Mouse (Mus musculus): Measurements from ENCODE around the gene Nuak1. TPM values are rescaled to one million over a fixed set of nuclear protein-coding genes. Genes with fewer than 3 reads are reported as not detected.

Gene Nuak1
- total RNA-seq, 1 experiment from 2014 or later: 0.14 TPM

GRCm38 (mm10) chr10:84386625-84387242 is 53.7 kb downstream of the Nuak1 start:
- no peak for ATAC-seq (replicated peaks; ENCODE audit: low read depth, poor library complexity, severe bottlenecking)

- ATAC-seq (replicated peaks; ENCODE audit: low read depth, poor library complexity, severe bottlenecking): no peak
Measured at GRCm38 (mm10) chr10:84386214-84386613, 54.2 kb downstream of the Nuak1 start.

DNA sequence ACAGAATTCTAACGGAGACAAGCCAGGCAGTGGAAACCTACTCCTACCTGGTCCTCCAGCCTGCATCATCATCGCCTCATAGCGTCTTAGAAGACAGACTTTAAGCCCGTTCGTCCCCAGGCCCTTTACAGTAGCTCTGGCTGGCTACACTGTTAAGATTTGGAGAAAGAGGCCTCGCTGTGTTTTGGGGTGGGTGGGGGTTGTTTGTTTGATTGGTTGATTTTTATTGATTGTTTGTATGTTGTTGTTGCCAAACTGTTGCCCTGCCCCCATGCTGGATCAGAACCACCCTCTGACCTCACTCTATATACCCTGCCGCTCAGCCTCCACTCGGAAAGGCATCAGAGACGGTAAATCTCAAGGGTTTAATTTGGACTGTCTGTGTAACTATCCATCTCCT is 55.6 kb downstream of the Nuak1 start:
- no peak for ATAC-seq (replicated peaks; ENCODE audit: low read depth, poor library complexity, severe bottlenecking)

- peak; percentile 79 for ATAC-seq (replicated peaks; ENCODE audit: low read depth, poor library complexity, severe bottlenecking)
Measured at GRCm38 (mm10) chr10:84382900-84383883, 57.2 kb downstream of the Nuak1 start.

DNA sequence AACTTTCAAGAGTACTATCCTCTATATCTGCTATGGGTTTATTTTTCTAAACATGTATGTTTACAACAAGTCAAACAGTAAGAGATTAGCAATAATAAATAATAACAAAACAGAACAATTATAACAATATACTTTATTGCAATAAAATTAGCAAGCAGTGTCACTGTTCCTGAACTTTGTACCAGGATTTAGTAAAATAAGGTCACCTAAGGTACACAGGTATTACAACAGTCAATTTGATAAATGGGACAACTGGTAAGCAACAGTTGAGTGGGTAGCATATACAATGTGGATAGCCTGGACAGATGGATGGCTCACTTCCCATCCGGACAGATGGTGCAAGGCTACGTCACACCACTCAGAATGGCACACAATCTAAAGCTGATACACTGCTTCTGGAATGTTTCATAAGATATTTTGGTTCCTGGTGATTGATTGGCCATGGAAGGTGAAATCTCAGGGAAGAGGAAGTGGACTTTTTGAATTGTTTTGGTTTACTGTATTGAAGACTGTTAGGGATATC is 59.1 kb downstream of the Nuak1 start:
- ATAC-seq (replicated peaks; ENCODE audit: low read depth, poor library complexity, severe bottlenecking): no peak

GRCm38 (mm10) chr10:84379366-84379765 is 61.0 kb downstream of the Nuak1 start:
- no peak for ATAC-seq (replicated peaks; ENCODE audit: low read depth, poor library complexity, severe bottlenecking)

DNA sequence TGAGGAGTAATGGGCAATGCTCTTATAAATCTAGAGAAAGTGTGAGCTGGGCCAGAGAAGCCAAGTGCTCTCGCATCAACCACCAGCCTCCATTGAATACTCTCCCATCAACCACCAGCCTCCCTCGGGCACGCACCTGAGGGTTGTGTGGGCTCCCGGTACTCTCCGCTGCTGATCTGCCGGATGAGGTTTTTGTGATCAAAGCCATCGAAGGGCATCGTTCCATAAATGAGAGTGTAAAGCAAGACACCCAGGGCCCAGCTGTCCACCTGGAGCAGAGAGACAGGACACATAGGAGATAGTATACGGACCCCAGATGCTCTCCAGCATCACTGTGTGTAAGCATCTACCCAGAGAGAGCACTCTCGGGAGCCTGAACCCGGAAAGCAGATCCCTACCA is 62.4 kb downstream of the Nuak1 start:
- ATAC-seq (replicated peaks; ENCODE audit: low read depth, poor library complexity, severe bottlenecking): no peak

- ATAC-seq (replicated peaks; ENCODE audit: low read depth, poor library complexity, severe bottlenecking): no peak
Measured at GRCm38 (mm10) chr10:84376346-84376745, 64.1 kb downstream of the Nuak1 start.

GRCm38 (mm10) chr10:84374996-84375395 is 65.4 kb downstream of the Nuak1 start:
- no peak for ATAC-seq (replicated peaks; ENCODE audit: low read depth, poor library complexity, severe bottlenecking)

GRCm38 (mm10) chr10:84373476-84373875 is 66.9 kb downstream of the Nuak1 start:
- ATAC-seq (replicated peaks; ENCODE audit: low read depth, poor library complexity, severe bottlenecking): no peak

- no peak for ATAC-seq (replicated peaks; ENCODE audit: low read depth, poor library complexity, severe bottlenecking)
Measured at GRCm38 (mm10) chr10:84372161-84373095, 68.0 kb downstream of the Nuak1 start.

DNA sequence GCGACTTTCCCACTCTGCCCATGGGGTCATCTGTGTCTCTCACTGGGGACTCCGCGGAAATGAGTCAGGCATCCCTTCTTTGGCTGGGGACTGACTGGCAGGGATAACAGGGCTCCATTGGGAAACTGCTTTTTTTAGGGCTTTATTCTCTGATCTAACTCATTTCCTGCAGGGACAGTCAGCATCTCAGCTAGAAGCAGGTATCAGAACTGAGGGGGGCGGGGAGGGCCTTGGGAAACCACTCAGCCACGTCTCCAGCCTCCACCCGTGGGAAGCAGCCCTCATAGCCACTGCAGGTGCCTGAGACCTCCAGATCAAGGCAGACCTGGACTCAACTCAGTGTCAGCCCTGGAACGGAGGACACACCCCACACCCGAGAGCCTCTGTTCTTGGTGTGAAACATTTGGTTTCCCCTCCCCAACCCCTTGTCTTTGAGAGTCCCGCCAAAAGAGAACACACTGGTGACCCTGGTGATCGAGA is 68.7 kb downstream of the Nuak1 start:
- ATAC-seq (replicated peaks; ENCODE audit: low read depth, poor library complexity, severe bottlenecking): no peak

- no peak for ATAC-seq (replicated peaks; ENCODE audit: low read depth, poor library complexity, severe bottlenecking)
Measured at GRCm38 (mm10) chr10:84371230-84371629, 69.2 kb downstream of the Nuak1 start.

- ATAC-seq (replicated peaks; ENCODE audit: low read depth, poor library complexity, severe bottlenecking): peak; percentile 64; the same call in 1 of the 2 replicates
Measured at GRCm38 (mm10) chr10:84369646-84370314, 70.6 kb downstream of the Nuak1 start.

DNA sequence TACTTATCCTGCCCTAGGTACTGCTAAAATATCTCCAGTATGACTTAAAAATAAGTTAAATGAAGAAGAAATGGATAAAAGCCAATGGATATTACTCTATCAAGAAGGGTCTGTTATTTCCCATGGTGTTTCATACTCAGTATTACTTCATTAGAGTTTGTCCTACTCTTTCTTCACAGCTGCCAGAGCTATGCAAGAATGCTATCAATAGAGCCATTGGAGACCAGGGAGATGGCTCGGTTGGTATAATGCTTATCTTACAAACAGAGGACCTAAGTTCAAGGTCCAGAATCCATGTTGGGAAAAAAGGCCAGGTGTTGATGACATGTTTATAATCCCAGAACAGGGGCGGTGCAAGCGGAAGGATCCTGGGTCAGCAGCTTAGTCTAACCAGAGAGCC is 72.2 kb downstream of the Nuak1 start:
- no peak for ATAC-seq (replicated peaks; ENCODE audit: low read depth, poor library complexity, severe bottlenecking)

DNA sequence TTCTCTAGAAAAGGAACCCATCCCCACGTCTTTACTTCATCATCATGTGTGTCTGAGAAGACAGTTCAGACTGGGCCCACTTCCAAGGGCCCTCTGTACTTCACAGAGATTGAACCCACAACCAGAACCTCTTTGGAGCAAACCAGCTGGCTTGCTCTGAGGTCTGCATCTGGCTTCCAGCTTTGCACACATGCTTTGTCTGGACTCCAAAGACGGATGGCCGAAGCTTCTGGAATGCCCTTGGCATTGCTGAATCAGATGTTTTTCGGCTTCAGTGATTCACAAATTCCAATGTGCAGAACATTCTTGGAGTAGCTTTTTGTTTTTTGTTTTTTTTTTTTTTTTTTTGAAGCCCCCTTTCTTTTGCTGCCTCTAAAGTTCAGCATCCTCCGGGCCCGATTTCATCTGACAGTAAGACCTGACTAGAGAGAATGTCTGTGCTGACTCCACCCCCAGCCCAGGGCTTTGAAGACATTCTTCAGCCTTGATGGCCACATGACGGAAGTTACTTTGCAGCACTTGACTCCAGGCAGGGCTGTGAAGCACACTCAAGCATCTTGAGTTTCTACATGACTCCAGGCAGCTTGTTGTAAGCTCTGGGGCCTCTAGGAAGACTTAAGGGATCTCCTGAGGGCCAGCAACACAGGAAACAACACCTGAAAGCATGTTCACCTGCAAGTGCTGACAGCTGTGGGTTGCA is 75.1 kb downstream of the Nuak1 start:
- no peak for ATAC-seq (replicated peaks; ENCODE audit: low read depth, poor library complexity, severe bottlenecking)

- ATAC-seq (replicated peaks; ENCODE audit: low read depth, poor library complexity, severe bottlenecking): no peak
Measured at GRCm38 (mm10) chr10:84363833-84364232, 76.6 kb downstream of the Nuak1 start.

GRCm38 (mm10) chr10:84360953-84361352 is 79.4 kb downstream of the Nuak1 start:
- no peak for ATAC-seq (replicated peaks; ENCODE audit: low read depth, poor library complexity, severe bottlenecking)

GRCm38 (mm10) chr10:84360391-84360790 is 80.0 kb downstream of the Nuak1 start:
- ATAC-seq (replicated peaks; ENCODE audit: low read depth, poor library complexity, severe bottlenecking): peak; percentile 87
